Mouse (Mus musculus): ENCODE measurements around the gene Mta1.

Gene Mta1

GRCm38 (mm10) chr12:113097749-113098281, at the start of gene Mta1:
Gene Mta1 (plus strand): TSS chr12:113098278.
- no peak for DNase-seq (ENCODE audit: low spot score)

GRCm38 (mm10) chr12:113049836-113050235, 48.2 kb upstream of the Mta1 start:
- DNase-seq (ENCODE audit: low spot score), result no peak

- no peak for DNase-seq (ENCODE audit: low spot score)
These were observed 47.4 kb upstream of the Mta1 start for GRCm38 (mm10) chr12:113050671-113051070.

- DNase-seq (ENCODE audit: low spot score), result no peak
These were observed 46.3 kb upstream of the Mta1 start for GRCm38 (mm10) chr12:113051628-113052403.

- no peak for DNase-seq (ENCODE audit: low spot score)
These were observed 42.0 kb upstream of the Mta1 start for GRCm38 (mm10) chr12:113056089-113056488.

- no peak for DNase-seq (ENCODE audit: low spot score)
These were observed 37.9 kb upstream of the Mta1 start for GRCm38 (mm10) chr12:113060178-113060577.

- no peak for DNase-seq (ENCODE audit: low spot score)
These were observed 36.5 kb upstream of the Mta1 start for GRCm38 (mm10) chr12:113061606-113062005.

GRCm38 (mm10) chr12:113062201-113062600, 35.9 kb upstream of the Mta1 start:
- DNase-seq (ENCODE audit: low spot score), result no peak

GRCm38 (mm10) chr12:113063700-113064099, 34.4 kb upstream of the Mta1 start:
- DNase-seq (ENCODE audit: low spot score), result no peak

GRCm38 (mm10) chr12:113068002-113068401, 30.1 kb upstream of the Mta1 start:
- no peak for DNase-seq (ENCODE audit: low spot score)

- no peak for DNase-seq (ENCODE audit: low spot score)
These were observed 28.7 kb upstream of the Mta1 start for GRCm38 (mm10) chr12:113069389-113069788.

GRCm38 (mm10) chr12:113071321-113071720, 26.8 kb upstream of the Mta1 start:
- DNase-seq (ENCODE audit: low spot score), result no peak

- DNase-seq (ENCODE audit: low spot score), result no peak
These were observed 26.3 kb upstream of the Mta1 start for GRCm38 (mm10) chr12:113071827-113072226.

GRCm38 (mm10) chr12:113073420-113074328, 24.4 kb upstream of the Mta1 start:
- DNase-seq (ENCODE audit: low spot score), result no peak

- no peak for DNase-seq (ENCODE audit: low spot score)
These were observed 23.6 kb upstream of the Mta1 start, which contains the start of gene Tex22 for GRCm38 (mm10) chr12:113074329-113075062. Gene Tex22 (plus strand): TSS chr12:113074502.

- peak; percentile 69 for DNase-seq (ENCODE audit: low spot score)
These were observed 23.0 kb upstream of the Mta1 start for GRCm38 (mm10) chr12:113075063-113075454.

GRCm38 (mm10) chr12:113075486-113075885, 22.6 kb upstream of the Mta1 start:
- DNase-seq (ENCODE audit: low spot score), result no peak

- no peak for DNase-seq (ENCODE audit: low spot score)
These were observed 10.8 kb upstream of the Mta1 start for GRCm38 (mm10) chr12:113087276-113087675.

- no peak for DNase-seq (ENCODE audit: low spot score)
These were observed 10.1 kb upstream of the Mta1 start for GRCm38 (mm10) chr12:113088026-113088425.

- DNase-seq (ENCODE audit: low spot score), result no peak
These were observed 9.0 kb upstream of the Mta1 start for GRCm38 (mm10) chr12:113089107-113089506.

GRCm38 (mm10) chr12:113090053-113090452, 8.0 kb upstream of the Mta1 start:
- DNase-seq (ENCODE audit: low spot score), result no peak

GRCm38 (mm10) chr12:113097040-113097439, 1.0 kb upstream of the Mta1 start:
- DNase-seq (ENCODE audit: low spot score), result no peak

Data from adipocyte (in vitro differentiated cells).